Mouse (Mus musculus) midbrain, embryonic 14.5 days (tissue): ENCODE results near the gene Taf9b. TPM values are rescaled to one million over a fixed set of nuclear protein-coding genes. Genes with fewer than 3 reads are reported as not detected.
"Not testable (repeated sequence)": the region's sequence is repeated elsewhere in the genome, so short reads cannot be mapped to it uniquely, and the experiment has no call there.

ENCODE experiments used
- ATAC-seq: fragments of 200-750 bp; cut with Nextera tagmentation; 2 replicates; pipeline ENCODE4 v1.8.0; 2017; ENCODE audit warnings: moderate number of reproducible peaks, moderate library complexity; ENCODE audit not compliant: low FRiP score, low TSS enrichment
- DNase-seq: peaks from one replicate; pipeline ENCODE4 v3.0.0-alpha.2; 2015
- H3K27ac ChIP-seq: fragments of 300-500 bp; sonication (generic); replicated peaks from 2 replicates; pipeline ENCODE4 v1.5.1; 2014; ENCODE audit warnings: mild to moderate bottlenecking, low read depth, low read length, moderate library complexity
- H3K27me3 ChIP-seq: fragments of 300-500 bp; sonication (generic); 2 replicates; pipeline ENCODE4 v1.6.1; 2014; ENCODE audit warnings: low read length, control low read depth, mixed read lengths; ENCODE audit not compliant: control insufficient read depth, insufficient read depth
- H3K36me3 ChIP-seq: fragments of 300-500 bp; sonication (generic); 2 replicates; pipeline ENCODE4 v1.6.1; 2014; ENCODE audit warnings: low read length, control low read depth; ENCODE audit not compliant: control insufficient read depth, insufficient read depth
- H3K4me1 ChIP-seq: fragments of 300-500 bp; sonication (generic); 2 replicates; pipeline ENCODE4 v1.6.1; 2014; ENCODE audit warnings: mild to moderate bottlenecking, antibody characterized with exemption, low read length, control low read depth; ENCODE audit not compliant: control insufficient read depth, insufficient read depth
- H3K4me2 ChIP-seq: fragments of 300-500 bp; sonication (generic); 2 replicates; pipeline ENCODE4 v1.6.1; 2014; ENCODE audit warnings: mild to moderate bottlenecking, low read length, moderate library complexity
- H3K4me3 ChIP-seq: fragments of 300-500 bp; sonication (generic); replicated peaks from 2 replicates; pipeline ENCODE4 v1.5.1; 2014; ENCODE audit warnings: low read depth, low read length
- H3K9ac ChIP-seq: fragments of 300-500 bp; sonication (generic); replicated peaks from 2 replicates; pipeline ENCODE4 v1.6.1; 2014; ENCODE audit warnings: mild to moderate bottlenecking, low read length, moderate library complexity
- H3K9me3 ChIP-seq: fragments of 300-500 bp; sonication (generic); 2 replicates; pipeline ENCODE4 v1.6.1; 2016; ENCODE audit warnings: low read length, control low read depth, mixed read lengths; ENCODE audit not compliant: control insufficient read depth
- WGBS: fragments of 180-500 bp; shearing (Covaris S2); extraction: QIAGEN DNeasy Blood & Tissue Kit; methylation state at CpG from one replicate; pipeline ENCODE4 v1.1.7; 2014; 5-methylcytosine and 5-hydroxymethylcytosine counted together
- polyA plus RNA-seq: library from polyadenylated mRNA; unstranded; fragments of >200 nt; fragmentation: Nextera tagmentation; extraction: Ambion mirVana; gene quantifications from 2 replicates; pipeline ENCODE4 v1.2.1, GENCODE M21; 2014

Taf9b gene
- polyA plus RNA-seq = 15.0 and 18.2 TPM in 2 replicates

DNA sequence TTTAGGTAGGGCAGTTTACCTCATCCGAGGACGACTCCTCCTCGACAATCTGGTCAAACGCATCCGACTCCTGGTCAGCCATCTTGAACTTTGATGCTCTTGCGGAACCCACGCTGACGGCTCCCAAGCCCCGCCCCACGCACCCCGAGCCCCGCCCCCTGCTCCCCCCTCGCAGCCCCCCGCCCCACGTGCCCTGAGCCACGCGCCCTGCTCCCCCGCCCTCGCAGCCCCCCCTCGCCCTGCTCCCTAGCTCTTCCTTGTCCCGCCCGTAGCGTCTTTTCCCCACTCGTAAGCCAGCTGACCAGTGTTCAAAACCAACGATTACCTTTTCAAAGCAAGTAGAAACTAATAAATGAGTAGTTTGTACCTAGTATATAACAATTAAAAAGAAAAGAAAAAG lies at the start of gene Taf9b:
Gene Taf9b (minus strand): TSS at position 101 of the 400 bp plus-strand sequence.
- 88% methylated on average over 25 of the region's 25 CpGs for WGBS
- Histone ChIP-seq H3K27me3 (no peaks in the 10 kb centered on the region), H3K4me1 (no peaks in the 10 kb centered on the region), H3K4me2 (peak within 1 kb of the TSS; percentile 52), H3K9ac (no peak within 1 kb of the TSS), H3K4me3 (peak within 1 kb of the TSS; percentile 49), H3K36me3 (no peaks in the 10 kb centered on the region), H3K27ac (peak within 1 kb of the TSS; percentile 93), H3K9me3 (no peaks in the 10 kb centered on the region)
- DNase-seq = no peak
- ATAC-seq = no peak

DNA sequence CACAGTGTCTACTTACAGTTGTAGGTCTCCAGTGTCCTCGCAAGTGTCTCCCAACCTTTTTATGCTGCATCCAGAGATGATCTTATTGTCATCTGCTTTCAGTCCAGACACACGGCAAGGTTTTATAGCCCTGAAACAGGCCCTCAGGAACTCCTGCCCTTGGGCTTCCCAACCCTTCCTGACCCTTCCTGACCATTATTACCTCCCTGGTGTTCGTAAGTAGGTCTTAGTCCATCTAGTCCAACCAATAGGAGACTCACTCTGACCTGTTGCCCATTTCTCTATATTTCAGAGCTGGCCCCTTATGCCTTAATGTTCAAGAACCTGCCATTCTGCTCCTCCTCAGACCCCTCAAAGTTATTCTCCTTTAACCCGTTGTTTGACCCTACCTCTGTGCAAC lies 34.3 kb upstream of the Taf9b start, which contains the start of gene Fnd3c2:
Gene Fnd3c2 (minus strand): TSS at position 101 of the 400 bp plus-strand sequence.
- no peak within 1 kb of the TSS for H3K9ac ChIP-seq
- no peak within 1 kb of the TSS for H3K4me3 ChIP-seq
- no peaks in the 10 kb centered on the region for H3K9me3 ChIP-seq
- ATAC-seq (no peak), DNase-seq (no peak)
- H3K4me1 ChIP-seq = no peaks in the 10 kb centered on the region
- H3K27me3 ChIP-seq = no peaks in the 10 kb centered on the region
- 80% methylated on average over 4 of the region's 4 CpGs for WGBS
- no peak within 1 kb of the TSS for H3K4me2 ChIP-seq
- H3K27ac ChIP-seq = no peak within 1 kb of the TSS
- H3K36me3 ChIP-seq = no peaks in the 10 kb centered on the region

- Histone ChIP-seq H3K4me1 (no peaks in the 10 kb centered on the region), H3K27ac (peak overlapping the region; percentile 93), H3K9me3 (no peaks in the 10 kb centered on the region), H3K27me3 (no peaks in the 10 kb centered on the region), H3K36me3 (no peaks in the 10 kb centered on the region), H3K9ac (peak overlapping the region; percentile 66), H3K4me2 (peak overlapping the region; percentile 52), H3K4me3 (peak overlapping the region; percentile 49)
- peak; percentile 84 for DNase-seq
- WGBS = 20% methylated on average over 60 of the region's 60 CpGs
- ATAC-seq = peak; percentile 96
Measured at GRCm38 (mm10) chrX:106219171-106220032, 1.6 kb downstream of the Taf9b start.

GRCm38 (mm10) chrX:106209100-106209499 lies 11.9 kb downstream of the Taf9b start:
- ATAC-seq = no peak
- Histone ChIP-seq H3K9ac (no peak overlapping the region), H3K9me3 (no peaks in the 10 kb centered on the region), H3K4me3 (no peak overlapping the region), H3K27me3 (no peaks in the 10 kb centered on the region), H3K27ac (no peak overlapping the region), H3K4me1 (no peaks in the 10 kb centered on the region), H3K4me2 (no peak overlapping the region), H3K36me3 (0 out of 2 replicates have a peak, but pooled peaks cover 4% of the 10 kb centered on the region)
- WGBS = 91% methylated on average over 2 of the region's 2 CpGs
- DNase-seq = no peak

DNA sequence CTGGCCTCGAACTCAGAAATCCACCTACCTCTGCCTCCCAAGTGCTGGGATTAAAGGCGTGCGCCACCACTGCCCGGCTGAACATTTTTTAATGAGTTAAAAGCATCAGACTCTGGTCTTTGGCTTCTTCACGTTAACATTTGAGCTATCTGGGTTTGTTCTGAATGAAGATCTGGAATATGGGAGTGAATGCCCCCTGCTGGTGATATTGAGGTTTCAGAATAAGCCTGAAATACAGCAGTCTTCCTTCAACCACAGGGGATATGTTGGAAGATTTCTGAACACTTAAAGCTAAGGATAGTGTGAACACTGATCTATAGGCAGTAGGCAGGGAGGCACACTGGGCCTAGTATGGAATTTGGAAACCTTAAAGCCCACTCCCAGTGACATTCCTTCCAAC lies 22.1 kb downstream of the Taf9b start:
- DNase-seq = peak; percentile 13
- ATAC-seq = no peak
- no peak overlapping the region for H3K4me3 ChIP-seq
- peaks cover 33% of the 10 kb centered on the region for H3K36me3 ChIP-seq
- H3K27me3 ChIP-seq = no peaks in the 10 kb centered on the region
- H3K27ac ChIP-seq = no peak overlapping the region
- H3K4me1 ChIP-seq = no peaks in the 10 kb centered on the region
- H3K9ac ChIP-seq = no peak overlapping the region
- no peak overlapping the region for H3K4me2 ChIP-seq
- H3K9me3 ChIP-seq = no peaks in the 10 kb centered on the region
- 90% methylated on average over 5 of the region's 5 CpGs for WGBS

GRCm38 (mm10) chrX:106197308-106197707 lies 23.6 kb downstream of the Taf9b start:
- ATAC-seq = no peak

DNA sequence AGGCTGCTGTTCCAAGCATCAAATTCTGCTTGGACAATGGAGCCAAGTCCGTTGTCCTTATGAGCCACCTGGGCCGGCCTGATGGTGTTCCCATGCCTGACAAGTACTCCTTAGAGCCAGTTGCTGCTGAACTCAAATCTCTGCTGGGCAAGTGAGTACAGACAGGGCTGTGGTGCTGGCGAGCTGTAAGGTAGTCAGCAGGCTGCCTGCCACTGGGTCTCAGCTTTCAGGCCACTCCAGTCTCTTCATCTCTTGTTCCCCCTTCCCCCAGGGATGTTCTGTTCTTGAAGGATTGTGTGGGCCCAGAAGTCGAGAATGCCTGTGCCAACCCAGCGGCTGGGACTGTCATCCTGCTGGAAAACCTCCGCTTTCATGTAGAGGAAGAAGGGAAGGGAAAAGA lies 26.6 kb downstream of the Taf9b start:
- not testable (repeated sequence) for H3K27ac ChIP-seq, H3K4me2 ChIP-seq, H3K4me1 ChIP-seq, H3K4me3 ChIP-seq, H3K27me3 ChIP-seq, DNase-seq, H3K9ac ChIP-seq, H3K9me3 ChIP-seq, ATAC-seq
- 87% methylated on average over 6 of the region's 6 CpGs for whole genome bisulfite sequencing
- peaks cover 23% of the 10 kb centered on the region; the same call in 1 of the 2 replicates for H3K36me3 ChIP-seq

More at GRCm38 (mm10) chrX:106197308-106197707, 23.6 kb downstream of the Taf9b start:
- Histone ChIP-seq H3K9me3 (no peaks in the 10 kb centered on the region), H3K4me2 (no peak overlapping the region), H3K27me3 (no peaks in the 10 kb centered on the region), H3K4me3 (no peak overlapping the region), H3K36me3 (peaks cover 35% of the 10 kb centered on the region), H3K4me1 (no peaks in the 10 kb centered on the region), H3K9ac (no peak overlapping the region), H3K27ac (no peak overlapping the region)
- 67% methylated on average over 5 of the region's 5 CpGs for WGBS
- no peak for DNase-seq

DNA sequence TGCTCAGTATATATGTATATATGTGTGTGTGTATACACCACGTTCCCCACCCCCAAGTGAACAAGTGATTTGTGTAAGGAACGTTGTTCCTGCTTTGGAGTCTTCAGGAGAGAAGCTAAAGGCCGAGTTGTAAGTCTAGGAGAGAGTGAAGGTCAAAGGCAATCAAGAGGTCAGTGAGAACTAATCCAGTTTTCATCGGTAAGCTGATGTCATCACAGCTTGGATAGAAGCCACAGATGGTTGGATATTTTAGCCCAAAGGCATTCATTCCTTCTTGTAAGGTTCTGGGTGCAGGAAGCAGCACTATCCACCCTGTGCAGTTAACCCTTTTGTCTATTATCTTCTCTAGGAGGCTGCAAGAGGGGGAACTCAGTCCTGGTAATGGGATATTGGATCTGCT lies 30.9 kb downstream of the Taf9b start:
- no peak for DNase-seq
- Histone ChIP-seq H3K4me2 (peak overlapping the region; percentile 63), H3K36me3 (peaks cover 6% of the 10 kb centered on the region; the same call in 1 of the 2 replicates), H3K9ac (no peak overlapping the region), H3K9me3 (no peaks in the 10 kb centered on the region), H3K27me3 (no peaks in the 10 kb centered on the region), H3K4me1 (peaks cover 19% of the 10 kb centered on the region; the same call in 1 of the 2 replicates), H3K27ac (no peak overlapping the region), H3K4me3 (no peak overlapping the region)
- WGBS = 40% methylated on average over 4 of the region's 4 CpGs
- no peak for ATAC-seq
